Mouse (Mus musculus): ENCODE measurements at regions not wholly inside any gene's neighbourhood (a gene's known extent, or its start where the extent isn't known, plus 50 kb on each side); places are given as distances from the start of the nearest gene placed in this dataset.

- TF ChIP-seq POLR2AphosphoS2 (IDR thresholded peaks at IDR 0.05; ENCODE audit: insufficient read length, low read depth) = no peak
- TF ChIP-seq POLR2A (IDR thresholded peaks at IDR 0.05; ENCODE audit: insufficient read length, low read depth) = no peak
- no peak for TF ChIP-seq TCF12 (IDR thresholded peaks at IDR 0.05; ENCODE audit: insufficient read depth, poor library complexity, severe bottlenecking)
Measured at GRCm38 (mm10) chr15:61503436-61503835, 580.6 kb upstream of the A1bg start.

Measured in myocyte (in vitro differentiated cells).